Mouse (Mus musculus) forebrain, embryonic 10.5 days (tissue): Measurements from ENCODE around the gene Arfgef2. TPM values are rescaled to one million over a fixed set of nuclear protein-coding genes. Genes with fewer than 3 reads are reported as not detected.
"Not testable (repeated sequence)": the region's sequence is repeated elsewhere in the genome, so short reads cannot be mapped to it uniquely, and the experiment has no call there.

ENCODE experiments used
- DNase-seq: peaks from one replicate; pipeline ENCODE4 v3.0.0-alpha.2; 2017; ENCODE audit warnings: low spot score; ENCODE audit errors: extremely low spot score
- H3K27ac ChIP-seq: fragments of 300-500 bp; sonication (generic); 2 replicates; pipeline ENCODE4 v1.5.1; 2016; ENCODE audit warnings: mild to moderate bottlenecking
- H3K27me3 ChIP-seq: fragments of 300-500 bp; sonication (generic); 2 replicates; pipeline ENCODE4 v1.6.1; 2016; ENCODE audit warnings: mild to moderate bottlenecking; ENCODE audit not compliant: poor library complexity, severe bottlenecking
- H3K36me3 ChIP-seq: fragments of 300-500 bp; sonication (generic); replicated peaks from 2 replicates; pipeline ENCODE4 v1.6.1; 2016; ENCODE audit warnings: mild to moderate bottlenecking, moderate library complexity
- H3K4me1 ChIP-seq: fragments of 300-500 bp; sonication (generic); 2 replicates; pipeline ENCODE4 v1.6.1; 2016
- H3K4me3 ChIP-seq: fragments of 300-500 bp; sonication (generic); 2 replicates; pipeline ENCODE4 v1.5.1; 2016; ENCODE audit warnings: mild to moderate bottlenecking, moderate library complexity
- H3K9me3 ChIP-seq: fragments of 300-500 bp; sonication (generic); 2 replicates; pipeline ENCODE4 v1.6.1; 2016; ENCODE audit warnings: mild to moderate bottlenecking, moderate library complexity
- WGBS: fragments of 180-500 bp; shearing (Covaris S2); methylation state at CpG from one replicate; pipeline ENCODE4 v1.1.7; 2016; 5-methylcytosine and 5-hydroxymethylcytosine counted together
- polyA plus RNA-seq: library from polyadenylated mRNA; unstranded; fragments of >200 nt; fragmentation: Nextera tagmentation; extraction: Ambion mirVana; gene quantifications from 2 replicates; pipeline ENCODE4 v1.2.1, GENCODE M21; 2016

The Arfgef2 gene
- polyA plus RNA-seq, 1 experiment from 2014 or later, result 5.4 TPM

- Histone ChIP-seq H3K36me3 (no peaks in the 10 kb centered on the region), H3K4me3 (peak overlapping the region; percentile 85), H3K4me1 (peaks cover 27% of the 10 kb centered on the region), H3K27me3 (peaks cover 10% of the 10 kb centered on the region; the same call in 1 of the 2 replicates), H3K27ac (peak overlapping the region; percentile 87), H3K9me3 (no peaks in the 10 kb centered on the region)
- under 1% methylated on average over 35 of the region's 35 CpGs for WGBS
- DNase-seq, result peak; percentile 90
Observed at GRCm38 (mm10) chr2:166786353-166787004, 18.9 kb upstream of the Arfgef2 start.

GRCm38 (mm10) chr2:166791738-166792137 is 13.7 kb upstream of the Arfgef2 start:
- Histone ChIP-seq H3K27ac (peak overlapping the region; percentile 40; the same call in 1 of the 2 replicates), H3K4me3 (no peak overlapping the region)
- DNase-seq, result no peak

GRCm38 (mm10) chr2:166792355-166792754 is 13.0 kb upstream of the Arfgef2 start, which contains the start of gene Trp53rkb:
Gene Trp53rkb (plus strand): TSS chr2:166792531.
- H3K27me3 ChIP-seq, result no peaks in the 10 kb centered on the region
- peaks cover 28% of the 10 kb centered on the region for H3K4me1 ChIP-seq
- peak within 1 kb of the TSS; percentile 88 for H3K27ac ChIP-seq
- peak within 1 kb of the TSS; percentile 79 for H3K4me3 ChIP-seq
- WGBS, result 67% methylated on average over 5 of the region's 5 CpGs
- no peaks in the 10 kb centered on the region for H3K9me3 ChIP-seq
- no peak for DNase-seq
- H3K36me3 ChIP-seq, result peaks cover 19% of the 10 kb centered on the region

More at GRCm38 (mm10) chr2:166791738-166792137, 13.7 kb upstream of the Arfgef2 start:
- Histone ChIP-seq H3K9me3 (no peaks in the 10 kb centered on the region), H3K4me1 (peaks cover 35% of the 10 kb centered on the region), H3K36me3 (peaks cover 13% of the 10 kb centered on the region), H3K27me3 (no peaks in the 10 kb centered on the region)
- WGBS, result 79% methylated on average over 5 of the region's 5 CpGs

DNA sequence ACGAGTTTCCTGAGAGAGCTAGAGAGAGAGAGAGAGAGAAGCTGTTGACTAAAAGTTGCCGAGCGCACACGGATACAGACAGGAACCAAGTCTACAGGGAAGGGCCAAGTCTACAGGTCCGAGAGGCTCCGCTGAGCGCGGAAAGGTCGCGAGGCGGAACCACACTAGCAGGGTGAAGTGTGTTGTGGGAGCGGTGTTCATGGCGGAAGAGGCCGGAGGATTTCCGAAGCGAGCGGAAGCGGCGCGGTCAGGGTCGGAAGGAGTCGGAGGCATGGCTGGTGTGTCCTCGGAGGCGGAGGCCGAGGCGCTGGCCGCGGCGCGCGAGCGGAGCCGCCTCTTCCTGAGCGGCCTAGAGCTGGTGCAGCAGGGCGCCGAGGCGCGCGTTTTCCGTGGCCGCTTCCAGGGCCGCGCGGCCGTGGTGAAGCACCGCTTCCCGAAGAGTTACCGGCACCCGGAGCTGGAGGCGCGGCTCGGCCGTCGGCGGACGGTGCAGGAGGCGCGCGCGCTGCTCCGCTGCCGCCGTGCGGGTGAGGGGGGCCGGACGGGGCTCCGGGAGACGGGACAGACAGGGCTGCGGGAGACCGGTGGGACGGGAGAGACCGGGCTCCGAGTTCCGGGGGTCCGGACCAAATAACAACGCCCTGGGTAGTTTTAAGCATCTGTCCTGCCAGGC is 11.7 kb upstream of the Arfgef2 start:
- Histone ChIP-seq H3K36me3 (peaks cover 32% of the 10 kb centered on the region), H3K4me3 (peak overlapping the region; percentile 79), H3K4me1 (peaks cover 27% of the 10 kb centered on the region), H3K27ac (peak overlapping the region; percentile 88)
- H3K9me3 ChIP-seq, H3K27me3 ChIP-seq: not testable (repeated sequence)
- peak; percentile 81 for DNase-seq
- WGBS, result under 1% methylated on average over 76 of the region's 76 CpGs

DNA sequence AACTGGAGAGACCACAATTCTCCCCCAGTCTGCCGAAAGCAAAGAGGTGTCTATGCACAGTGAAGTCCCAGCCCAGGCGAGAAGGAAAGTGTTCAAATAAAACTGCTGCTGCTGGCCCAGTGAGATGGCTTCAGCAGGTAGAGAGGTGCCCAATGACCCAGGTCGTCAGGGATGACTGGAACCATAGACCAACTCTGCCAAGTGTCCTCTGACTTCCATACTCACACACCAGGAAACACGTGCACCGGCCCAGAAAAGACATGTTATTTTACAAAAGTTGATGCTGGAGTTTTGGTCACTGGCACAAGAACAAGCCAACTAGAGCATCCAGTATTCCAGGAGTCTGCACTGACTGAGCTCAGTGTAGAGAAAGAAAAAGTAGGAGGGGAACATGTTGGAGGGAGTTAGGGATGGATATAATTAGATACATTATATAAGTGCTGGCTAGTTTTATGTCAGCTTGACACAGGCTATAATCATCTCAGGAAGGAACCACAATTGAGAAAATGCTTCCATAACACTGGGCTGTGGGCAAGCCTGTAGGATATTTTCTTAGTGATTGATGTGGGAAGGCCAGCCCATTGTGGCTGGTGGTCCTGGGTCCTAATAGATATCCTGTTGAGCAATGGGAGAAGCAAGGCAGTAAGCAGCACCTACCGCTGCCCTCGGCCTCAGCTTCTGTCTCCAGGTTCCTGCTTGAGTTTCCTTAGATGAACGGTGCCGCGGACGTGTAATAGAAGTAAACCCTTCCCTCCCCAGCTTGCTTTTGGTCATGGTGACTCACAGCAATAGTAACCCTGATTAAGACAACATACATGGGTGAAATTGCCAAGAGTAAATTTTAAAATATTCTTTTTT is 5.5 kb upstream of the Arfgef2 start:
- H3K9me3 ChIP-seq, result no peaks in the 10 kb centered on the region
- H3K4me1 ChIP-seq, result peaks cover under 1% of the 10 kb centered on the region
- H3K27me3 ChIP-seq, result peaks cover 4% of the 10 kb centered on the region; the same call in 1 of the 2 replicates
- H3K36me3 ChIP-seq, result peaks cover 38% of the 10 kb centered on the region
- H3K4me3 ChIP-seq, result no peak overlapping the region
- no peak overlapping the region for H3K27ac ChIP-seq
- no peak for DNase-seq
- WGBS, result 84% methylated on average over 11 of the region's 11 CpGs

- Histone ChIP-seq H3K36me3 (peaks cover 38% of the 10 kb centered on the region), H3K9me3 (no peaks in the 10 kb centered on the region), H3K4me3 (no peak overlapping the region), H3K27ac (no peak overlapping the region), H3K4me1 (peaks cover 4% of the 10 kb centered on the region), H3K27me3 (peaks cover 4% of the 10 kb centered on the region; the same call in 1 of the 2 replicates)
- no peak for DNase-seq
- 89% methylated on average over 7 of the region's 7 CpGs for WGBS
Observed at GRCm38 (mm10) chr2:166800473-166800857, 4.9 kb upstream of the Arfgef2 start.

GRCm38 (mm10) chr2:166801436-166801835 is 4.0 kb upstream of the Arfgef2 start:
- no peak overlapping the region for H3K27ac ChIP-seq
- 80% methylated on average over 2 of the region's 2 CpGs for WGBS
- H3K27me3 ChIP-seq, result peaks cover 4% of the 10 kb centered on the region; the same call in 1 of the 2 replicates
- DNase-seq, result no peak
- no peak overlapping the region for H3K4me3 ChIP-seq
- peaks cover 13% of the 10 kb centered on the region for H3K4me1 ChIP-seq
- peaks cover 28% of the 10 kb centered on the region for H3K36me3 ChIP-seq
- no peaks in the 10 kb centered on the region for H3K9me3 ChIP-seq

- no peak for DNase-seq
- Histone ChIP-seq H3K4me3 (no peak overlapping the region), H3K9me3 (no peaks in the 10 kb centered on the region), H3K27ac (no peak overlapping the region), H3K4me1 (peaks cover 18% of the 10 kb centered on the region), H3K27me3 (peaks cover 4% of the 10 kb centered on the region; the same call in 1 of the 2 replicates), H3K36me3 (peaks cover 9% of the 10 kb centered on the region)
- WGBS, result 94% methylated on average over 3 of the region's 3 CpGs
Observed at GRCm38 (mm10) chr2:166803298-166803697, 2.1 kb upstream of the Arfgef2 start.

GRCm38 (mm10) chr2:166806173-166806705 is 851 bp downstream of the Arfgef2 start:
- Histone ChIP-seq H3K36me3 (no peaks in the 10 kb centered on the region), H3K4me3 (peak overlapping the region; percentile 92), H3K27me3 (peaks cover 4% of the 10 kb centered on the region; the same call in 1 of the 2 replicates), H3K9me3 (no peaks in the 10 kb centered on the region), H3K4me1 (peaks cover 18% of the 10 kb centered on the region), H3K27ac (peak overlapping the region; percentile 85)
- WGBS, result 28% methylated on average over 14 of the region's 14 CpGs
- no peak for DNase-seq

DNA sequence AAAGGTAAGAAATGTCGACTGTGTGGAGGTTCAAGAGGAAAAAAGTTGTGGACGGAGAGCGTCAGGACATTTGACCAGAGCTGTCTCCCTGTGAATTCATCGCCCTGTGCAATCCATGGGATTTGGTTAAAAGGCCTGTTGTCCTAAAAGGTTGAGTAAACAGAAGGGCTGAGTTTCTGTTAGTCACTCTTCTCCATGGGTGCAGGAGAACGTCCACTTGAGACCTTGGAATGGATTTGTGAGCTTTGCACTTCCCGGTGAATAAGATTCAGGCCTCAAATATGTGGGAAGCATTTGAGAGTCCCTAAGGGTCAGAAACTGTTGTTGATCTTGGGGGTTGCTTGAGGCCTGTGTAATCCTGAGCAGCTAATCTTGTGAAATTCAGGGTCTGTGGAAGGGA is 1.4 kb downstream of the Arfgef2 start:
- no peaks in the 10 kb centered on the region for H3K36me3 ChIP-seq
- WGBS, result 89% methylated on average over 6 of the region's 6 CpGs
- H3K27me3 ChIP-seq, result peaks cover 4% of the 10 kb centered on the region; the same call in 1 of the 2 replicates
- no peaks in the 10 kb centered on the region for H3K9me3 ChIP-seq
- DNase-seq, result no peak
- H3K27ac ChIP-seq, result no peak overlapping the region
- peak overlapping the region; percentile 92; the same call in 1 of the 2 replicates for H3K4me3 ChIP-seq
- H3K4me1 ChIP-seq, result peaks cover 18% of the 10 kb centered on the region

DNA sequence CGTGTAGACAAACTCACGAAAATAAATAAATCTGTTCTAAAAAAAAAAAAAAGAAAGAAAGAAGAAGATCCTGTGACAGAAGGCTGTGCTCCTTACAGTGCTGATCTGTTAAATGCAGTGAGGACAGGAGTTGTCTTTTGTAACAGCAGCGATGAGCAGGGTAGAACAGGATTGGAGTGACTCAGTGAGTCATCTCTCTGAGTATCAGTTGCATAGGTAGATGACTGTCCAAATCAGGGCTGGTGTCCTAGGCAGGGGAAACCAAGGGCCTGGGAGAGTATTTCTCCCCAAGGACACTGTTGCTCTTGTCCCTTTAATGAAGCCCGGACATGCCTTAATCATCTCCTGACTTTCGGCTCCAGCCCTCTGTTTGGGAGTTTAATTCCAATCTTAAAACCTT is 4.1 kb downstream of the Arfgef2 start:
- Histone ChIP-seq H3K27ac (no peak overlapping the region), H3K36me3 (no peaks in the 10 kb centered on the region), H3K27me3 (no peaks in the 10 kb centered on the region), H3K4me1 (peaks cover 18% of the 10 kb centered on the region), H3K4me3 (no peak overlapping the region), H3K9me3 (no peaks in the 10 kb centered on the region)
- WGBS, result 94% methylated on average over 5 of the region's 5 CpGs
- DNase-seq, result no peak

- 87% methylated on average over 10 of the region's 10 CpGs for WGBS
- Histone ChIP-seq H3K9me3 (no peaks in the 10 kb centered on the region), H3K4me1 (peaks cover 11% of the 10 kb centered on the region), H3K27ac (no peak overlapping the region), H3K36me3 (no peaks in the 10 kb centered on the region), H3K27me3 (no peaks in the 10 kb centered on the region), H3K4me3 (no peak overlapping the region)
- DNase-seq, result no peak
Observed at GRCm38 (mm10) chr2:166810821-166811220, 5.4 kb downstream of the Arfgef2 start.
